Comparison of ENCODE assay signal across 25 mouse cellular contexts in genomic region chr2:155394586-155394985, GRCm38 (mm10). TPM values are rescaled to one million over a fixed set of nuclear protein-coding genes. Genes with fewer than 3 reads are reported as not detected.
DNase-seq lines count a peak whose midpoint lies in the region; ATAC-seq and TF ChIP-seq lines count a peak whose summit lies in the region.
"Had no signal": no experiment of that assay in that cellular context is flagged by ENCODE, and none has a peak within 500 bp of the region (broad histone marks: within the 10 kb centered on the region; RNA-seq: fewer than 3 reads in every experiment).

No protein-coding gene starts in this region.

- no peaks in the 10 kb centered on the region for H3K4me1 ChIP-seq in embryonic facial prominence, embryonic 11.5 days (ENCODE audit: control insufficient read depth, insufficient read depth, low read length)
- H3K4me1 ChIP-seq in embryonic facial prominence, embryonic 10.5 days: peaks cover 5% of the 10 kb centered on the region; the same call in 1 of the 2 replicates
- no peaks in the 10 kb centered on the region for H3K4me1 ChIP-seq in heart, adult 2 months (ENCODE audit: control insufficient read depth, insufficient read depth, low read length)
- peaks cover 7% of the 10 kb centered on the region; the same call in 1 of the 2 replicates for H3K4me1 ChIP-seq in heart, postnatal 0 days (ENCODE audit: control insufficient read depth, insufficient read depth)
- H3K4me1 ChIP-seq: embryonic facial prominence, embryonic 12.5 days; embryonic facial prominence, embryonic 15.5 days; hindbrain, embryonic 12.5 days; hindbrain, embryonic 15.5 days had no signal

- H3K9ac ChIP-seq in embryonic facial prominence, embryonic 11.5 days (replicated peaks; ENCODE audit: low read length): no peak overlapping the region
- no peak overlapping the region for H3K9ac ChIP-seq in heart, adult 2 months (ENCODE audit: low read depth, low read length)
- no peak overlapping the region for H3K9ac ChIP-seq in heart, postnatal 0 days (replicated peaks; ENCODE audit: low read depth, low read length)
- H3K9ac ChIP-seq: embryonic facial prominence, embryonic 12.5 days; embryonic facial prominence, embryonic 15.5 days; forebrain, postnatal 0 days; hindbrain, embryonic 12.5 days; hindbrain, embryonic 15.5 days had no signal

- H3K27ac ChIP-seq in embryonic facial prominence, embryonic 11.5 days (replicated peaks; ENCODE audit: low read depth, low read length): no peak overlapping the region
- H3K27ac ChIP-seq in embryonic facial prominence, embryonic 10.5 days (replicated peaks): no peak overlapping the region
- H3K27ac ChIP-seq in heart, adult 2 months: peak overlapping the region; percentile 46
- H3K27ac ChIP-seq in heart, postnatal 0 days (ENCODE audit: low read depth): peak overlapping the region; percentile 56
- H3K27ac ChIP-seq: embryonic facial prominence, embryonic 12.5 days; embryonic facial prominence, embryonic 15.5 days; hindbrain, embryonic 12.5 days; hindbrain, embryonic 15.5 days had no signal

- WGBS in embryonic facial prominence, embryonic 11.5 days: 36% methylated on average over 5 of the region's 5 CpGs
- 44% methylated on average over 5 of the region's 5 CpGs for WGBS in embryonic facial prominence, embryonic 10.5 days
- 82% methylated on average over 5 of the region's 5 CpGs for WGBS in heart, adult 2 months
- 84% methylated on average over 5 of the region's 5 CpGs for WGBS in heart, postnatal 0 days

- no peaks in the 10 kb centered on the region for H3K27me3 ChIP-seq in embryonic facial prominence, embryonic 11.5 days (ENCODE audit: control insufficient read depth, insufficient read depth, low read length)
- no peaks in the 10 kb centered on the region for H3K27me3 ChIP-seq in embryonic facial prominence, embryonic 10.5 days (replicated peaks; ENCODE audit: low read depth, poor library complexity, severe bottlenecking)
- no peaks in the 10 kb centered on the region for H3K27me3 ChIP-seq in heart, adult 2 months (ENCODE audit: control insufficient read depth, insufficient read depth, low read length)
- H3K27me3 ChIP-seq in heart, postnatal 0 days (ENCODE audit: control insufficient read depth, insufficient read depth, low read length): no peaks in the 10 kb centered on the region
- H3K27me3 ChIP-seq: CH12.LX; embryonic facial prominence, embryonic 12.5 days; embryonic facial prominence, embryonic 15.5 days; hindbrain, embryonic 12.5 days; hindbrain, embryonic 15.5 days; Patski had no signal

- ATAC-seq in embryonic facial prominence, embryonic 11.5 days (replicated peaks; ENCODE audit: insufficient number of reproducible peaks, low FRiP score, low TSS enrichment, low read depth): no peak
- no peak for ATAC-seq in heart, postnatal 0 days (ENCODE audit: insufficient read depth, low read depth)
- ATAC-seq: forebrain, embryonic 14.5 days; forebrain, postnatal 0 days; intestine, postnatal 0 days; Patski had no signal

- H3K79me2 ChIP-seq in heart, adult 2 months (replicated peaks; ENCODE audit: control insufficient read depth, insufficient read depth, low read length): no peaks in the 10 kb centered on the region

- no peak for TF ChIP-seq EP300 in heart, adult 2 months (IDR thresholded peaks at IDR 0.05; ENCODE audit: insufficient read depth, low read depth, low read length)
- no peak for TF ChIP-seq EP300 in heart, postnatal 0 days (IDR thresholded peaks at IDR 0.05; ENCODE audit: low read depth)

- TF ChIP-seq CTCF in heart, adult 2 months (IDR thresholded peaks at IDR 0.05): no peak
- no peak for TF ChIP-seq CTCF in heart, postnatal 0 days (IDR thresholded peaks at IDR 0.05; ENCODE audit: low read depth)

- peak; percentile 68 for DNase-seq in embryonic facial prominence, embryonic 11.5 days (ENCODE audit: low spot score)
- no peak for DNase-seq in embryonic facial prominence, embryonic 10.5 days (ENCODE audit: low spot score)
- no peak for DNase-seq in heart, adult 2 months
- no peak for DNase-seq in heart, postnatal 25 days (ENCODE audit: low spot score)
- no peak for DNase-seq in heart, postnatal 0 days (ENCODE audit: low spot score)
- DNase-seq in heart, adult 8-10 months (ENCODE audit: low spot score): no peak
- DNase-seq: adrenal gland, postnatal 10 days; adrenal gland, postnatal 36 days; B cell, adult 2 months; cerebellum, adult 18-20 months; cerebellum, adult 9-10 months; cerebellum, postnatal 14 days; forebrain, postnatal 0 days; gastrocnemius, postnatal 36 days; kidney, adult 2 months had no signal

- no peaks in the 10 kb centered on the region for H3K9me3 ChIP-seq in embryonic facial prominence, embryonic 11.5 days (replicated peaks; ENCODE audit: control insufficient read depth, low read length)
- H3K9me3 ChIP-seq in embryonic facial prominence, embryonic 10.5 days: no peaks in the 10 kb centered on the region
- H3K9me3 ChIP-seq in heart, postnatal 0 days (replicated peaks; ENCODE audit: control insufficient read depth, low read length): no peaks in the 10 kb centered on the region
- H3K9me3 ChIP-seq: embryonic facial prominence, embryonic 12.5 days; embryonic facial prominence, embryonic 15.5 days; G1E; hindbrain, embryonic 12.5 days; hindbrain, embryonic 15.5 days had no signal

- no peak overlapping the region for H3K4me3 ChIP-seq in embryonic facial prominence, embryonic 11.5 days (ENCODE audit: low read depth, low read length)
- no peak overlapping the region for H3K4me3 ChIP-seq in embryonic facial prominence, embryonic 10.5 days
- no peak overlapping the region for H3K4me3 ChIP-seq in heart, adult 2 months
- H3K4me3 ChIP-seq in heart, postnatal 0 days (ENCODE audit: low read depth, low read length): no peak overlapping the region
- H3K4me3 ChIP-seq: embryonic facial prominence, embryonic 12.5 days; embryonic facial prominence, embryonic 15.5 days; hindbrain, embryonic 12.5 days; hindbrain, embryonic 15.5 days had no signal

- TF ChIP-seq POLR2A in heart, adult 2 months (IDR thresholded peaks at IDR 0.05; ENCODE audit: insufficient read depth, low read depth, low read length): no peak

- intact Hi-C loops in heart, adult 2 months (cut with DNase I): no loop called here
- intact Hi-C loops in heart, postnatal 25 days (cut with DNase I): no loop called here

- H3K4me2 ChIP-seq in embryonic facial prominence, embryonic 11.5 days (ENCODE audit: low read depth, low read length): no peak overlapping the region
- no peak overlapping the region for H3K4me2 ChIP-seq in heart, postnatal 0 days (ENCODE audit: low read depth, low read length)
- H3K4me2 ChIP-seq: embryonic facial prominence, embryonic 12.5 days; embryonic facial prominence, embryonic 15.5 days; heart, embryonic 11.5 days; hindbrain, embryonic 12.5 days; hindbrain, embryonic 15.5 days had no signal

- peaks cover 5% of the 10 kb centered on the region; the same call in 1 of the 2 replicates for H3K36me3 ChIP-seq in embryonic facial prominence, embryonic 11.5 days (replicated peaks; ENCODE audit: control insufficient read depth, insufficient read depth, low read depth, low read length)
- H3K36me3 ChIP-seq in embryonic facial prominence, embryonic 10.5 days (replicated peaks): peaks cover 84% of the 10 kb centered on the region
- peaks cover 31% of the 10 kb centered on the region for H3K36me3 ChIP-seq in heart, adult 2 months (ENCODE audit: control insufficient read depth, insufficient read depth, low read length)
- H3K36me3 ChIP-seq in heart, postnatal 0 days (replicated peaks; ENCODE audit: control insufficient read depth, insufficient read depth, low read length): peaks cover 42% of the 10 kb centered on the region

RNA-seq across cellular contexts. Expression of gene Trp53inp2, which starts 13.7 kb away (rescaled TPM):
- 28.8 and 29.5 TPM in 2 replicates for polyA plus RNA-seq in embryonic facial prominence, embryonic 11.5 days (2014; fragmentation: Nextera tagmentation; extraction: Ambion mirVana)
- polyA plus RNA-seq in embryonic facial prominence, embryonic 10.5 days (2016; fragmentation: Nextera tagmentation; extraction: Ambion mirVana): 36.9 and 37.9 TPM in 2 replicates
- total RNA-seq in heart, adult 2 months (2021): 100 to 1,000 TPM; 457 to 512 TPM
- 410 and 615 TPM in 2 replicates for polyA plus RNA-seq in heart, adult 2 months (2012; rRNA removed)
- 100 to 1,000 TPM; 491 to 545 TPM for total RNA-seq in heart, postnatal 25 days (2021)
- 348 and 401 TPM in 2 replicates for total RNA-seq in heart, postnatal 0 days (2014; rRNA removed; ENCODE audit: low replicate concordance)
- 197 and 202 TPM in 2 replicates for polyA plus RNA-seq in heart, postnatal 0 days (2015; fragmentation: Nextera tagmentation; extraction: Ambion mirVana)
- 100 to 1,000 TPM; 452 to 522 (median 499) TPM for total RNA-seq in heart, adult 8-10 months (2022)

RNA-seq across cellular contexts. Expression of gene Pigu, which starts 37.4 kb away (rescaled TPM):
- 58.4 and 60.2 TPM in 2 replicates for polyA plus RNA-seq in embryonic facial prominence, embryonic 11.5 days (2014; fragmentation: Nextera tagmentation; extraction: Ambion mirVana)
- polyA plus RNA-seq in embryonic facial prominence, embryonic 10.5 days (2016; fragmentation: Nextera tagmentation; extraction: Ambion mirVana): 51.5 and 56.7 TPM in 2 replicates
- 10 to 100 TPM; 26.2 to 26.6 TPM for total RNA-seq in heart, adult 2 months (2021)
- 44.8 and 73.8 TPM in 2 replicates for polyA plus RNA-seq in heart, adult 2 months (2012; rRNA removed)
- 10 to 100 TPM; 28.4 to 28.7 TPM for total RNA-seq in heart, postnatal 25 days (2021)
- total RNA-seq in heart, postnatal 0 days (2014; rRNA removed; ENCODE audit: low replicate concordance): 43.7 and 49.0 TPM in 2 replicates
- 42.9 and 43.3 TPM in 2 replicates for polyA plus RNA-seq in heart, postnatal 0 days (2015; fragmentation: Nextera tagmentation; extraction: Ambion mirVana)
- 10 to 100 TPM; 25.0 to 28.0 (median 26.5) TPM for total RNA-seq in heart, adult 8-10 months (2022)

Comparison
In these comparisons a context has a peak if more than half of its experiments do, and no peak if none do; other contexts are left out.
1. H3K27ac ChIP-seq: peak in heart, adult 2 months (single experiment) and heart, postnatal 0 days (single experiment); none in embryonic facial prominence, embryonic 11.5 days (single experiment) and embryonic facial prominence, embryonic 10.5 days (single experiment).